ENCODE assay signal across 8 mouse cellular contexts in genomic region chr6:50566997-50567255, GRCm38 (mm10). TPM values are rescaled to one million over a fixed set of nuclear protein-coding genes. Genes with fewer than 3 reads are reported as not detected.
A peak's percentile ranks its signal among the peaks of the same experiment; 100 is the strongest.
DNase-seq lines count a peak whose midpoint lies in the region; ATAC-seq and TF ChIP-seq lines count a peak whose summit lies in the region.

No protein-coding gene starts in this region.

- intact Hi-C loops in heart, postnatal 10 days (cut with DNase I): no loop called here

- no peaks in the 10 kb centered on the region for H3K27me3 ChIP-seq in heart, embryonic 13.5 days (replicated peaks)
- H3K27me3 ChIP-seq in ES-Bruce4 (ENCODE audit: control insufficient read depth, insufficient read depth, low read length, poor library complexity, severe bottlenecking): no peaks in the 10 kb centered on the region
- H3K27me3 ChIP-seq in forebrain, embryonic 16.5 days (replicated peaks; ENCODE audit: control insufficient read depth, insufficient read depth, low read length): no peaks in the 10 kb centered on the region
- no peaks in the 10 kb centered on the region for H3K27me3 ChIP-seq in liver, postnatal 0 days (ENCODE audit: insufficient read depth, low read length)

- no peak; the same call in 1 of the 2 replicates for ATAC-seq in heart, embryonic 13.5 days (ENCODE audit: extremely low read depth, insufficient number of reproducible peaks, low FRiP score, low TSS enrichment)
- ATAC-seq in forebrain, embryonic 16.5 days: peak; percentile 49
- ATAC-seq in liver, postnatal 0 days: no peak

- H3K9ac ChIP-seq in heart, embryonic 13.5 days: peak overlapping the region; percentile 94
- H3K9ac ChIP-seq in ES-Bruce4 (ENCODE audit: low read depth, poor library complexity, severe bottlenecking): peak overlapping the region; percentile 48
- peak overlapping the region; percentile 92 for H3K9ac ChIP-seq in forebrain, embryonic 16.5 days (replicated peaks; ENCODE audit: low read depth, low read length)
- H3K9ac ChIP-seq in liver, postnatal 0 days (replicated peaks): peak overlapping the region; percentile 78

- TF ChIP-seq CTCF in ES-Bruce4 (IDR thresholded peaks at IDR 0.05; ENCODE audit: low read depth, low read length): no peak
- no peak for TF ChIP-seq CTCF in liver, postnatal 0 days (IDR thresholded peaks at IDR 0.05; ENCODE audit: low read depth)

- no peak for TF ChIP-seq POLR2A in ES-Bruce4 (IDR thresholded peaks at IDR 0.05; ENCODE audit: insufficient read depth, low read length)

- peak overlapping the region; percentile 87 for H3K4me2 ChIP-seq in heart, embryonic 13.5 days
- H3K4me2 ChIP-seq in forebrain, embryonic 16.5 days (ENCODE audit: low read length): peak overlapping the region; percentile 60
- H3K4me2 ChIP-seq in liver, postnatal 0 days (ENCODE audit: low read depth, low read length): peak overlapping the region; percentile 89

- H3K9me3 ChIP-seq in heart, embryonic 13.5 days: no peaks in the 10 kb centered on the region
- no peaks in the 10 kb centered on the region for H3K9me3 ChIP-seq in ES-Bruce4 (replicated peaks; ENCODE audit: control insufficient read depth, insufficient read depth, low read length, poor library complexity, severe bottlenecking)
- H3K9me3 ChIP-seq in forebrain, embryonic 16.5 days (ENCODE audit: control insufficient read depth, low read length): no peaks in the 10 kb centered on the region
- H3K9me3 ChIP-seq in liver, postnatal 0 days (ENCODE audit: low read length): no peaks in the 10 kb centered on the region

- WGBS in heart, embryonic 13.5 days: 21% methylated on average over 6 of the region's 6 CpGs
- 10% methylated on average over 6 of the region's 6 CpGs for WGBS in forebrain, embryonic 16.5 days
- 5% methylated on average over 6 of the region's 6 CpGs for WGBS in liver, postnatal 0 days (ENCODE audit: insufficient replicate concordance)

- peaks cover 13% of the 10 kb centered on the region for H3K4me1 ChIP-seq in heart, embryonic 13.5 days
- H3K4me1 ChIP-seq in ES-Bruce4 (ENCODE audit: control insufficient read depth, insufficient read depth, low read length): no peaks in the 10 kb centered on the region
- peaks cover 12% of the 10 kb centered on the region for H3K4me1 ChIP-seq in forebrain, embryonic 16.5 days (replicated peaks; ENCODE audit: control insufficient read depth, insufficient read depth, low read length)
- H3K4me1 ChIP-seq in liver, postnatal 0 days (ENCODE audit: insufficient read depth): peaks cover 10% of the 10 kb centered on the region

- peak overlapping the region; percentile 92 for H3K27ac ChIP-seq in heart, embryonic 13.5 days (replicated peaks)
- H3K27ac ChIP-seq in ES-Bruce4 (ENCODE audit: insufficient read depth, low read length): peak overlapping the region; percentile 5; the same call in 1 of the 2 replicates
- peak overlapping the region; percentile 80 for H3K27ac ChIP-seq in forebrain, embryonic 16.5 days (ENCODE audit: low read length)
- peak overlapping the region; percentile 95 for H3K27ac ChIP-seq in liver, postnatal 0 days (ENCODE audit: low read depth)

- TF ChIP-seq EP300 in ES-Bruce4 (IDR thresholded peaks at IDR 0.05; ENCODE audit: insufficient read depth, low read depth, low read length): no peak
- no peak for TF ChIP-seq EP300 in liver, postnatal 0 days (IDR thresholded peaks at IDR 0.05; ENCODE audit: low read depth)

- no peak for DNase-seq in heart, postnatal 10 days
- no peak for DNase-seq in liver, postnatal 0 days
- no peak for DNase-seq in embryo, embryonic 11 days
- DNase-seq in urinary bladder, postnatal 36 days (ENCODE audit: low spot score in 2 of 2): no peak
- DNase-seq in kidney, adult 8-10 months: no peak

- peak overlapping the region; percentile 63 for H3K4me3 ChIP-seq in heart, embryonic 13.5 days
- H3K4me3 ChIP-seq in ES-Bruce4 (ENCODE audit: low read depth, low read length): peak overlapping the region; percentile 78
- H3K4me3 ChIP-seq in forebrain, embryonic 16.5 days (replicated peaks; ENCODE audit: low read length): peak overlapping the region; percentile 81
- peak overlapping the region; percentile 91 for H3K4me3 ChIP-seq in liver, postnatal 0 days (ENCODE audit: low read depth, low read length)

- H3K36me3 ChIP-seq in heart, embryonic 13.5 days: peaks cover 21% of the 10 kb centered on the region
- H3K36me3 ChIP-seq in ES-Bruce4 (ENCODE audit: control insufficient read depth, insufficient read depth, low read length, poor library complexity, severe bottlenecking): peaks cover 9% of the 10 kb centered on the region
- H3K36me3 ChIP-seq in forebrain, embryonic 16.5 days (ENCODE audit: control insufficient read depth, insufficient read depth): peaks cover 6% of the 10 kb centered on the region; the same call in 1 of the 2 replicates
- H3K36me3 ChIP-seq in liver, postnatal 0 days (replicated peaks; ENCODE audit: insufficient read depth, low read length): peaks cover 8% of the 10 kb centered on the region

RNA-seq across cellular contexts. Expression of gene Cycs, which starts 0.6 kb away (rescaled TPM):
- polyA plus RNA-seq in heart, embryonic 13.5 days (2015; fragmentation: Nextera tagmentation; extraction: Ambion mirVana): 161 and 179 TPM in 2 replicates
- 100 to 1,000 TPM; 163 to 166 TPM for total RNA-seq in heart, postnatal 10 days (2021)
- polyA plus RNA-seq in ES-Bruce4 (2011; ENCODE audit: insufficient read depth, insufficient read length, low read depth, missing spikeins): 11.9 and 14.7 TPM in 2 replicates
- 65.2 and 66.8 TPM in 2 replicates for polyA plus RNA-seq in forebrain, embryonic 16.5 days (2015; fragmentation: Nextera tagmentation; extraction: Ambion mirVana)
- polyA plus RNA-seq in liver, postnatal 0 days (2015; fragmentation: Nextera tagmentation; extraction: Ambion mirVana): 71.6 and 73.2 TPM in 2 replicates

RNA-seq across cellular contexts. Expression of gene 4921507P07Rik, which starts 29.5 kb away (rescaled TPM):
- polyA plus RNA-seq in heart, embryonic 13.5 days (2015; fragmentation: Nextera tagmentation; extraction: Ambion mirVana): 0.41 and 0.48 TPM in 2 replicates
- under 1 TPM; 0.25 to 0.36 TPM for total RNA-seq in heart, postnatal 10 days (2021)
- polyA plus RNA-seq in ES-Bruce4 (2011; ENCODE audit: insufficient read depth, insufficient read length, low read depth, missing spikeins): 0.93 TPM in 2 replicates
- polyA plus RNA-seq in forebrain, embryonic 16.5 days (2015; fragmentation: Nextera tagmentation; extraction: Ambion mirVana): 1.2 and 1.3 TPM in 2 replicates
- 0.43 TPM in 2 replicates for polyA plus RNA-seq in liver, postnatal 0 days (2015; fragmentation: Nextera tagmentation; extraction: Ambion mirVana)

Comparison
In these comparisons a context has a peak if more than half of its experiments do, and no peak if none do; other contexts are left out.
1. H3K27ac ChIP-seq: peak in every context shown above with its lines; median percentile 95 in liver, postnatal 0 days; 92 in heart, embryonic 13.5 days; 80 in forebrain, embryonic 16.5 days; 5 in ES-Bruce4.